Mouse (Mus musculus) thymus, postnatal 4 days (tissue): Measurements from ENCODE around the gene Gpr33.

Source experiments
- DNase-seq: peaks from one replicate; pipeline ENCODE4 v3.0.0; 2021

The Gpr33 gene

GRCm38 (mm10) chr12:51985163-51985748 is 42.6 kb downstream of the Gpr33 start:
- DNase-seq: no peak

GRCm38 (mm10) chr12:51983625-51984024 is 44.2 kb downstream of the Gpr33 start:
- no peak for DNase-seq

GRCm38 (mm10) chr12:51976531-51976930 is 51.3 kb downstream of the Gpr33 start:
- DNase-seq: no peak

- no peak for DNase-seq
Observed at GRCm38 (mm10) chr12:51974381-51974780, 53.5 kb downstream of the Gpr33 start.
